Mouse (Mus musculus): Measurements from ENCODE around the gene Lrrc8b. TPM values are rescaled to one million over a fixed set of nuclear protein-coding genes. Genes with fewer than 3 reads are reported as not detected.

Lrrc8b gene
- polyA plus RNA-seq, 1 experiment = 17.9 TPM

DNA sequence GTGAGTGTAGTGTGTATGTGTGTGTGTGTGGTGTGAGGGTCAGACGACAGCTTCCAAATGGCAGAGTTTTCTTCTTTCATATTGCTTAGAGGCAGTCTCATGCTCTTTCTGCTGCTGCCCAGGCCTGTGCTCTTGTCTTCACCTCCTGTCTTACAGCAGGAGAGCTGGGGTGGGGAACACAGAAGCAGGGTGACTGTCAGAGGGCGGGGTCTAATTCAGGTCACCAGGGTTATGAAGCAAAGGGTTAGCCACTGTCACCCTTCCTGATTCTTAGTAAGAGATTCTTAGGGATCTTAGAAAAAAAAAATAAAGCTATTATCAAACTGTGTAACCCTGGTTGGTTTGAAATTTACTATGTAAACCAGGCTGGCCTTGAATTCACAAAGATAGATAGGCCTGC, 10.0 kb downstream of the Lrrc8b start:
- Histone ChIP-seq H3K4me3 (ENCODE audit: insufficient read depth, low read depth, low read length) (no peak overlapping the region), H3K27me3 (replicated peaks; ENCODE audit: control insufficient read depth, insufficient read depth, low read length) (no peaks in the 10 kb centered on the region), H3K4me1 (ENCODE audit: control insufficient read depth, insufficient read depth, low read length) (no peaks in the 10 kb centered on the region), H3K36me3 (ENCODE audit: control insufficient read depth, insufficient read depth, low read length) (no peaks in the 10 kb centered on the region), H3K27ac (ENCODE audit: insufficient read depth, low read depth, low read length) (no peak overlapping the region)
- DNase-seq = no peak
- TF ChIP-seq CTCF (conservative IDR thresholded peaks at IDR 0.05; ENCODE audit: insufficient read depth, insufficient read length, low read depth, low read length) = no peak
- TF ChIP-seq POLR2A (IDR thresholded peaks at IDR 0.05; ENCODE audit: low read depth, low read length) = no peak
- 100% methylated on average over 2 of the region's 2 CpGs for WGBS

DNA sequence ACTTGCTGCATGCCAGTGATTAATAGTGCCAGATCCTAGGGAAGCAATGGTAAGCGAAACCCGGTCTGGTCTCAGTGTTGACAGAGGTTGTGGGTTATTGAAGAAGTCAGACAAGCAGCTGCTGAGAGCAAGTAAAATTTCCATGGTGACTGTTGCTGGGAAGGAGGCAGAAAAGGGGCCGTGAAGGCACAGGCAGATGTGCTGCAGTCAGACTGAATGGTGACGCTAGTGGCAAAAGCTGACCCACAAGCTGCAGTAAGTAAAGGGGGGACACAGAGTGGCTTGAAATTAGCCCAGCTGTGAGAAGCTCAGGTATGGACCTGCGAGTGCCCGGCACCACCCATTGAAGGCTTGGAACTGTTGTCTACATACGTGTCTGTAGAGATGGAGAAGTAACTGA, 11.8 kb downstream of the Lrrc8b start:
- Histone ChIP-seq H3K27ac (ENCODE audit: insufficient read depth, low read depth, low read length) (no peak overlapping the region), H3K36me3 (ENCODE audit: control insufficient read depth, insufficient read depth, low read length) (no peaks in the 10 kb centered on the region), H3K4me1 (ENCODE audit: control insufficient read depth, insufficient read depth, low read length) (no peaks in the 10 kb centered on the region), H3K27me3 (replicated peaks; ENCODE audit: control insufficient read depth, insufficient read depth, low read length) (no peaks in the 10 kb centered on the region), H3K4me3 (ENCODE audit: insufficient read depth, low read depth, low read length) (no peak overlapping the region)
- no peak for TF ChIP-seq CTCF (conservative IDR thresholded peaks at IDR 0.05; ENCODE audit: insufficient read depth, insufficient read length, low read depth, low read length)
- TF ChIP-seq POLR2A (IDR thresholded peaks at IDR 0.05; ENCODE audit: low read depth, low read length) = no peak
- 80% methylated on average over 7 of the region's 7 CpGs for WGBS
- DNase-seq = no peak

DNA sequence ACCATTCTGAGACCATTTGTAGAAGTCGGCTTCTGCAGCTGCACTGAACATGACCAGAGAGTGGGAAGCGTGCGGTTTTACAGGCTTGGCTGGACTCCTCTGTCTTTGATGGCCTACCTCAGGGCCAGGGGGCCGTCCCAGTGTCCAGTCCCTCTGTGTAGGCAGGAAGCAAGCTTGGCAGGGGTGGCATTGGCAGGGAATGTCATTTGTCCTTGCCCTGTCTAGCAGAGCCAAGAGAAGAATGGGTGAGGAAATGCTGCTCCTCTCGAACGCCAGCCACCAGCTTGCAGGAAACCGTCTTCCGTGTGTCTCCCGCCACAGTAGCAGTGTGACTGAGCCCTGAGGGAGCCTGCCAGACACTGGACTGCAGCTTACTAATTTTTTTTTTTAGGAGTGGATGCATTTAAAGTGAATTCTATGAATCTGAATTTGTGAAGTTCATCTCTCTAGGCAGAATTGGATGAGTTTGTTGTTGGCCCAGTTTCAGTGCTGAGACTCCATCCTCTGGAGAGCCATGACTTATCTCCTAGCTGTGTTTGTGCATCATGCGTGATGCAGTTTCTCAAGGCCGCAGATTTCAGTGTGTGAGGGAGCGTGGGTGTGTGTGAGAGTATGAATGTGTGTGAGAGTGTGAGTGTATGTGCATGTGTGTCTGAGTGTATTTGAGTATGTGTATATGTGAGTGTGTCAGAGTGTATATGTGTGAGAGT, 12.8 kb downstream of the Lrrc8b start:
- peak; percentile 49 for DNase-seq
- Histone ChIP-seq H3K36me3 (ENCODE audit: control insufficient read depth, insufficient read depth, low read length) (no peaks in the 10 kb centered on the region), H3K4me3 (ENCODE audit: insufficient read depth, low read depth, low read length) (no peak overlapping the region), H3K4me1 (ENCODE audit: control insufficient read depth, insufficient read depth, low read length) (no peaks in the 10 kb centered on the region), H3K27ac (ENCODE audit: insufficient read depth, low read depth, low read length) (no peak overlapping the region), H3K27me3 (replicated peaks; ENCODE audit: control insufficient read depth, insufficient read depth, low read length) (no peaks in the 10 kb centered on the region)
- 68% methylated on average over 12 of the region's 12 CpGs for WGBS
- TF ChIP-seq POLR2A (IDR thresholded peaks at IDR 0.05; ENCODE audit: low read depth, low read length) (no peak), CTCF (conservative IDR thresholded peaks at IDR 0.05; ENCODE audit: insufficient read depth, insufficient read length, low read depth, low read length) (no peak)

DNA sequence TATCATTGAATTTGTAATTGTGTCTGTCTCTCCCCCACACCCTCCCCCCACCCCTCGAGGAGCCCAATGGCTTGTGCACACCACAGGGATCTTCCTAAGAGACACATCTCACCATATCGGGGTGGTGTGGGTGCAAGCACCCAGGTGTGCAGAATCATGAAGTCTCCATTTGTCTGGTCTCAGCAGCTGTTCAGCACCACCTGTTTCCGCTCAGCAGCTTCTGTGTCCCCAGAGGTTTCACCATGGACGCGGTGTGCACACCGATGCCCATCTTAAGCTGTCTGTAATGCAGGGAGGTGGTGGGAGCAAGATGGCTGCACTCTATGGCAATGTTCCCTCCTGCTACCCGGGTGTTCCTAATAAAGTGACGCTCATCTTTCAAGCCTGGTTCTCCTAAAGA, 14.6 kb downstream of the Lrrc8b start:
- 91% methylated on average over 8 of the region's 8 CpGs for WGBS
- Histone ChIP-seq H3K4me1 (ENCODE audit: control insufficient read depth, insufficient read depth, low read length) (no peaks in the 10 kb centered on the region), H3K4me3 (ENCODE audit: insufficient read depth, low read depth, low read length) (no peak overlapping the region), H3K27me3 (replicated peaks; ENCODE audit: control insufficient read depth, insufficient read depth, low read length) (no peaks in the 10 kb centered on the region), H3K27ac (ENCODE audit: insufficient read depth, low read depth, low read length) (no peak overlapping the region), H3K36me3 (ENCODE audit: control insufficient read depth, insufficient read depth, low read length) (no peaks in the 10 kb centered on the region)
- DNase-seq = no peak
- TF ChIP-seq CTCF (conservative IDR thresholded peaks at IDR 0.05; ENCODE audit: insufficient read depth, insufficient read length, low read depth, low read length) (no peak), POLR2A (IDR thresholded peaks at IDR 0.05; ENCODE audit: low read depth, low read length) (no peak)

DNA sequence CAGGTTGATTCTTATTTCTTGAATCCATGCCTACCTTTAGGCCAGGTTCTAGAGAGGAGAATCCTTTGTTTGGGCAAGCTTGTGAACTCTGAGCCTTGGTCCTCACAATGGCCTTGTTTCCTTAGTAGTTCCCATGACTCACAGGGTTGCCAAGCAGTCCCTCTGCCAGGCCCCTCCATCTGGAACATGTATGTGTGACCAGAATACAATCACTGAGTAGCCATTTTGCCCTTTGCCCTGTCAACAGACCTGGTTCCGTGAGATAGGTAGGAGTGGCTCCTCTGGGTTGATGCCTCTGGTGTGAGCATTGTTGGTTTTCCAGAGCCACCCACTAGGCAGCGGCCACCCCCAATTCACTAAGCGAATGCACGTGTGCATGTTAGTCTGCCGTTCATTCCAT, 24.0 kb downstream of the Lrrc8b start:
- Histone ChIP-seq H3K36me3 (ENCODE audit: control insufficient read depth, insufficient read depth, low read length) (no peaks in the 10 kb centered on the region), H3K27ac (ENCODE audit: insufficient read depth, low read depth, low read length) (no peak overlapping the region), H3K4me3 (ENCODE audit: insufficient read depth, low read depth, low read length) (no peak overlapping the region), H3K4me1 (ENCODE audit: control insufficient read depth, insufficient read depth, low read length) (no peaks in the 10 kb centered on the region), H3K27me3 (replicated peaks; ENCODE audit: control insufficient read depth, insufficient read depth, low read length) (no peaks in the 10 kb centered on the region)
- WGBS = 79% methylated on average over 5 of the region's 5 CpGs
- TF ChIP-seq CTCF (conservative IDR thresholded peaks at IDR 0.05; ENCODE audit: insufficient read depth, insufficient read length, low read depth, low read length) (no peak), POLR2A (IDR thresholded peaks at IDR 0.05; ENCODE audit: low read depth, low read length) (no peak)
- peak; percentile 22 for DNase-seq

DNA sequence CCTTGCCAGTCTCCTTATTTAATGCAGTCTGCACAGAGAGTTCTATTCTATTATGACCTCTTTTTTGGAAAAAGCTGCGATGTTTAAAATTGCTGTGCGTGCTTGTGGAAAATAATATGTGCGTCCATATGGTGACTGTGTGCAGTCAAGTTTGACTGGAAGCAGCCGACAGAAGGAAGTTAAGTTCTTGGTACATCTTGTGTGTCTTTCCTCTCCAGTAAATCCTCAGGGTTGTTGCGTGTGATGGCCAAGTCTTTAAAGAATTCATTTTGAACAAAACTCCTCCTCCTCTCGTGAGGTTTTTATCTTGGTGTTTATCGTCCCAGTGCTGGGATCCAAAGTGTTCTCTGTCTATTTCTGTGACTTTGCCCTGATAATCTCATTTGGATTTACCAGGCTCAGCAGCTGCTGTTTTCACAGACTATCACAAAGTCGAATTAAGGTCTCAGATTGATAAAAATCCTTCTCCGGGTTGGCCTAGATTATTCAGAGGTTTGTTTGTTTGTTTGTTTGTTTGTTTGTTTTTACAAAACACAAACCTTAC, 25.5 kb downstream of the Lrrc8b start:
- Histone ChIP-seq H3K27me3 (replicated peaks; ENCODE audit: control insufficient read depth, insufficient read depth, low read length) (no peaks in the 10 kb centered on the region), H3K4me1 (ENCODE audit: control insufficient read depth, insufficient read depth, low read length) (no peaks in the 10 kb centered on the region), H3K27ac (ENCODE audit: insufficient read depth, low read depth, low read length) (no peak overlapping the region), H3K36me3 (ENCODE audit: control insufficient read depth, insufficient read depth, low read length) (no peaks in the 10 kb centered on the region), H3K4me3 (ENCODE audit: insufficient read depth, low read depth, low read length) (no peak overlapping the region)
- WGBS = 67% methylated on average over 9 of the region's 9 CpGs
- TF ChIP-seq POLR2A (IDR thresholded peaks at IDR 0.05; ENCODE audit: low read depth, low read length) = no peak
- DNase-seq = no peak

DNA sequence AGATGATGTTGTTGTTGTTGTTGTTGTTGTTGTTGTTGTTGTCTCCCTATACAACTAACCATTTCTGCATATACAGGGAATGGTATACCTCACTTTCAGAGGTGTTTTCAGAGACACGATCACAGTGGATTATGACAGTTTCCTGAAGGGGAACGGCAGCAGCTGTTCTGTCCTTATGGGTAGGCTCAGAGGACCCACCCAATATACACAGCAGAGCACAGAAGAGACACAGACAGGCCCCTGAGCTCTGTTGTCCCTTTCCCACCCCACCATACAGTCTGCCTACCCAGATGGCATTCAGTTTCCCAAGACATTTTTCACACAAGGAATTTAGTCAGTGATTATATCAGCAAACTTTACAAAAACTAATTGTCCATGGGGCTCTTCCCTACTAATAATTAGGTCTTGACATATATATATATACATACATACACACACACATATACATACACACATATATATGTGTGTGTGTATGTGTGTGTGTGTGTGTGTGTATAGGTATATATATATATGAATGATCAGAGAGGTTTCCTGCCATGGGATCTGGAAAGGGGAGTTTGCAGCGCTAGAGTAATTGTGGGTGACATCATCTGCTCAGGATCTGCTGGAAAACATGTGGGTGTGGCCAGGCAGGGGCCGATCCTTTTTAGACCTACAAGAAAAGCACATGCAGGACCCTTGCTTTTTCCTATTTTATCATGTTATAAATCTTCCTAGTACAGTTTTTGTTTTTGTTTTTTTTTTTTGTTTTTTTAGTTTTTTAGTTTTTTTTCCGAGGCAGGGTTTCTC, 26.8 kb downstream of the Lrrc8b start:
- Histone ChIP-seq H3K27me3 (replicated peaks; ENCODE audit: control insufficient read depth, insufficient read depth, low read length) (no peaks in the 10 kb centered on the region), H3K4me1 (ENCODE audit: control insufficient read depth, insufficient read depth, low read length) (no peaks in the 10 kb centered on the region), H3K36me3 (ENCODE audit: control insufficient read depth, insufficient read depth, low read length) (no peaks in the 10 kb centered on the region), H3K27ac (ENCODE audit: insufficient read depth, low read depth, low read length) (no peak overlapping the region), H3K4me3 (ENCODE audit: insufficient read depth, low read depth, low read length) (no peak overlapping the region)
- 61% methylated on average over 5 of the region's 5 CpGs for WGBS
- TF ChIP-seq CTCF (conservative IDR thresholded peaks at IDR 0.05; ENCODE audit: insufficient read depth, insufficient read length, low read depth, low read length) = no peak
- TF ChIP-seq POLR2A (IDR thresholded peaks at IDR 0.05; ENCODE audit: low read depth, low read length) = no peak
- DNase-seq = no peak

Measured in kidney, adult 2 months (tissue).